10 mouse cellular contexts compared by ENCODE assay signal in the genomic region with DNA sequence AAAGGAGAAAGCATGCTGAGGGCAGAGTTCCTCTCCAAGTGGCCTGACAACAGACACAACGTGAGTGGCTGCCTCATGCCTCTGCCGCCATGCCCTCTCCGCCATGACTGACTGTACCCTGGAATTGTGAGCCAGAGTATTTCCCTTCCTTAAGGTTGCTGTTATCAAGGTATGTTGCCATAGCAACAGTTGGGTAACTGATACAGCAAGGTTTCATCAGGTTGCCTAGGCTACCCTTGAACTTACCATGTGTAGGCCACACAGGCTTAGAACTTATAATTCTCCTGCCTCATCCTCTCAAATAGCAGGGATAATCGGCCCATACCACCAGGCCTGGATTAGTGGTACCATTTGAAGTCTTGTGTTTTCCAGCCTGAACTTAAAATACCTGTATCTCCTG. TPM values are rescaled to one million over a fixed set of nuclear protein-coding genes. Genes with fewer than 3 reads are reported as not detected.
A peak's percentile ranks its signal among the peaks of the same experiment; 100 is the strongest.
DNase-seq lines count a peak whose midpoint lies in the region; ATAC-seq lines count a peak whose summit lies in the region.
"Had no signal": no experiment of that assay in that cellular context is flagged by ENCODE, and none has a peak within 500 bp of the region (broad histone marks: within the 10 kb centered on the region; RNA-seq: fewer than 3 reads in every experiment).

No protein-coding gene starts in this region.

- no peak for ATAC-seq in heart, embryonic 15.5 days (replicated peaks; ENCODE audit: insufficient number of reproducible peaks, insufficient read depth, low FRiP score, low read depth)
- no peak for ATAC-seq in hindbrain, embryonic 13.5 days (ENCODE audit: low FRiP score)
- ATAC-seq in midbrain, embryonic 13.5 days, result no peak
- ATAC-seq: Patski had no signal

- no peaks in the 10 kb centered on the region for H3K36me3 ChIP-seq in heart, embryonic 15.5 days
- H3K36me3 ChIP-seq in hindbrain, embryonic 13.5 days, result no peaks in the 10 kb centered on the region
- no peaks in the 10 kb centered on the region for H3K36me3 ChIP-seq in midbrain, embryonic 13.5 days
- H3K36me3 ChIP-seq: intestine, embryonic 15.5 days had no signal

- 82% methylated on average over 4 of the region's 4 CpGs for WGBS in heart, embryonic 15.5 days
- WGBS in hindbrain, embryonic 13.5 days, result 84% methylated on average over 4 of the region's 4 CpGs
- 82% methylated on average over 4 of the region's 4 CpGs for WGBS in midbrain, embryonic 13.5 days

- no peak overlapping the region for H3K4me3 ChIP-seq in heart, embryonic 15.5 days
- H3K4me3 ChIP-seq in hindbrain, embryonic 13.5 days, result no peak overlapping the region
- no peak overlapping the region for H3K4me3 ChIP-seq in midbrain, embryonic 13.5 days (replicated peaks)
- H3K4me3 ChIP-seq: intestine, embryonic 15.5 days had no signal

- no peak overlapping the region for H3K4me2 ChIP-seq in heart, embryonic 15.5 days
- no peak overlapping the region for H3K4me2 ChIP-seq in hindbrain, embryonic 13.5 days
- no peak overlapping the region for H3K4me2 ChIP-seq in midbrain, embryonic 13.5 days (replicated peaks)

- no peak for DNase-seq in heart, adult 11 months
- peak; percentile 55 for DNase-seq in R1 (ENCODE audit: low read depth, low spot score)
- no peak for DNase-seq in urinary bladder, postnatal 36 days (ENCODE audit: low spot score in 2 of 2)
- no peak for DNase-seq in layer of hippocampus, adult 9-11 months
- DNase-seq in kidney, postnatal 4 days, result no peak

- H3K9ac ChIP-seq in heart, embryonic 15.5 days, result no peak overlapping the region
- no peak overlapping the region for H3K9ac ChIP-seq in hindbrain, embryonic 13.5 days
- no peak overlapping the region for H3K9ac ChIP-seq in midbrain, embryonic 13.5 days (replicated peaks)
- H3K9ac ChIP-seq: intestine, embryonic 15.5 days had no signal

- no peaks in the 10 kb centered on the region for H3K9me3 ChIP-seq in heart, embryonic 15.5 days (replicated peaks)
- H3K9me3 ChIP-seq in hindbrain, embryonic 13.5 days, result no peaks in the 10 kb centered on the region
- no peaks in the 10 kb centered on the region for H3K9me3 ChIP-seq in midbrain, embryonic 13.5 days
- H3K9me3 ChIP-seq: intestine, embryonic 15.5 days had no signal

- no peaks in the 10 kb centered on the region for H3K27me3 ChIP-seq in heart, embryonic 15.5 days
- no peaks in the 10 kb centered on the region for H3K27me3 ChIP-seq in hindbrain, embryonic 13.5 days
- no peaks in the 10 kb centered on the region for H3K27me3 ChIP-seq in midbrain, embryonic 13.5 days
- H3K27me3 ChIP-seq: intestine, embryonic 15.5 days; Patski had no signal

- peaks cover 43% of the 10 kb centered on the region for H3K4me1 ChIP-seq in heart, embryonic 15.5 days (replicated peaks)
- H3K4me1 ChIP-seq in hindbrain, embryonic 13.5 days (replicated peaks), result peaks cover 73% of the 10 kb centered on the region
- peaks cover 59% of the 10 kb centered on the region for H3K4me1 ChIP-seq in midbrain, embryonic 13.5 days (replicated peaks)

- H3K27ac ChIP-seq in heart, embryonic 15.5 days, result peak overlapping the region; percentile 71; the same call in 1 of the 2 replicates
- H3K27ac ChIP-seq in hindbrain, embryonic 13.5 days, result peak overlapping the region; percentile 79; the same call in 1 of the 2 replicates
- H3K27ac ChIP-seq in midbrain, embryonic 13.5 days, result peak overlapping the region; percentile 62; the same call in 1 of the 2 replicates

RNA-seq across cellular contexts. Expression of a gene that starts 58.3 kb away (rescaled TPM):
- 6.1 and 10.9 TPM in 2 replicates for polyA plus RNA-seq in heart, embryonic 15.5 days (2015; fragmentation: Nextera tagmentation; extraction: Ambion mirVana)
- polyA plus RNA-seq in hindbrain, embryonic 13.5 days (2015; fragmentation: Nextera tagmentation; extraction: Ambion mirVana), result 24.7 and 29.7 TPM in 2 replicates
- 17.7 and 21.1 TPM in 2 replicates for polyA plus RNA-seq in midbrain, embryonic 13.5 days (2015; fragmentation: Nextera tagmentation; extraction: Ambion mirVana)
